Mouse (Mus musculus) kidney, postnatal 10 days (tissue): ENCODE data around the gene Pogk.

Source experiments
- DNase-seq: peaks from one replicate; pipeline ENCODE4 v3.0.0; 2021; ENCODE audit warnings: mixed read lengths

Gene Pogk

DNA sequence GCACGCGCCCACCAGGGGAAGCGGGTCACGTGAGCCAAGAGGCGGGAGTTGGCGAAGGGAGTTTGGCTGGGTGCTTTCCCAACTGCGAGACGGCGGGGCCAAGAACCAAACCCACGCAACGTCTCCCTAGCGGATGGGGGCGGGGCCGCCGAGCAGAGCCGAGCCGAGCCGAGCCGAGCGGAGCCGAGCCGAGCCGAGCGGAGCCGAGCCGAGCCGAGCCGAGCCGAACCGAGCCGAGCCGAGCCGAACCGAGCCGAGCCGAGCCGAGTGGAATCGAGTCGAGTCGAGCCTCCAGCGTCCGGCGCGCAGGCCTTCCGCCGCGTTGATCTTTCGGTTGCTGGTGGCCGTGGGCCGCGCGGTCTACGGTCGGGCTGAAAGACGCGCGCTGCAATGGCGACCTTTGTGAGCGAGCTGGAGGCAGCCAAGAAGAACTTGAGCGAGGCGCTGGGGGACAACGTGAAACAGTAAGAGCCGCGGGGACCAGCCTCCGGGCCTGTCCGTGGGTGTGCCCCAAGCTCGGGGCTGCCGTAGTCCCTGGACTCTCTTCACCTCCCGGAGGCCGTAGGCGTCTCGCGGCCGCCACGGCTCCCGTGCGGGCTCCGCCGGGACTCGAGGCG lies 30.5 kb downstream of the Pogk start, which contains the start of gene Tada1:
Gene Tada1, plus strand, starts transcription at position 85 of the 617 bp plus-strand sequence.
- DNase-seq = peak; percentile 95

- DNase-seq = no peak
These were observed 31.1 kb downstream of the Pogk start for GRCm38 (mm10) chr1:166378431-166379012.

DNA sequence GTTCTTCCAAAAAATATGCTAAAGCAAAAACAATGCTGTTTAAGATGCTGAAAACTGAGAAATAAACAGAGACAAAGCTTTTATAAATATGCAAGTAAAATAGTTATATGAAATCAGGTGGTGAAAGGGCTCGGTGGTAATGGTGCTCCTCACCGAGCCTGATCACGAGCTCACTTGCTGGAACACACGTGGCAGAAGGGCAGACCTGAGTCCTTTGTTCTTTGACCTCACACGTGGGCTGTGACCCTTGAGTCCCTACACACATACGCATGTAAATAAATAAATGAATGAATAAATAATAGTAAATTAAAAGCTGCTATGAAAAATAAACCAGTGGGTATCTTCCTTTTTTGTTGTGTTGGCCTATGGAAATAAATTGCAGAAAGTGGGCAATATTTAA lies 32.5 kb downstream of the Pogk start:
- DNase-seq = no peak

GRCm38 (mm10) chr1:166363122-166363521 lies 46.5 kb downstream of the Pogk start:
- DNase-seq = no peak

GRCm38 (mm10) chr1:166362659-166363058 lies 47.0 kb downstream of the Pogk start:
- no peak for DNase-seq

DNA sequence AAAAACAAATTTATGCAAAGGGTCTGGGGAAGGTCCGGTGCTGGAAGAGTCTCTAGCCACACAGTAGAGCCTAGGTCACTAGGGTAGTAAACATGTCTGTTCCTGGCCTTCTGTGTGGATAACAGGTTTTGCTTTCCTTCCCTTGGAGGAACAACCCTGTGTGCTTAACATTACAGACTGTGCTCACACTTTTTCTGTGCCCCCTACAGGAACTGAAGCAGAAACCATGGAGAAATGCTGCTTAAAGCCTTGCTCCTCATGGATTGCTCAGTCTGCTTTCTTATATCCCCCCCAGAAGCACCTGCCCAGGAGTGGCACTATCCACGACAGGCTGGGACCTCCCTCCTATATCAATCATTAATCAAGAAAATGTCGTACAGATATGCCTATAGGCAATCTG lies 47.8 kb downstream of the Pogk start:
- no peak for DNase-seq

- DNase-seq = no peak
These were observed 48.8 kb downstream of the Pogk start for GRCm38 (mm10) chr1:166360896-166361295.

- DNase-seq = peak; percentile 93
These were observed 49.4 kb downstream of the Pogk start for GRCm38 (mm10) chr1:166360157-166360855.

DNA sequence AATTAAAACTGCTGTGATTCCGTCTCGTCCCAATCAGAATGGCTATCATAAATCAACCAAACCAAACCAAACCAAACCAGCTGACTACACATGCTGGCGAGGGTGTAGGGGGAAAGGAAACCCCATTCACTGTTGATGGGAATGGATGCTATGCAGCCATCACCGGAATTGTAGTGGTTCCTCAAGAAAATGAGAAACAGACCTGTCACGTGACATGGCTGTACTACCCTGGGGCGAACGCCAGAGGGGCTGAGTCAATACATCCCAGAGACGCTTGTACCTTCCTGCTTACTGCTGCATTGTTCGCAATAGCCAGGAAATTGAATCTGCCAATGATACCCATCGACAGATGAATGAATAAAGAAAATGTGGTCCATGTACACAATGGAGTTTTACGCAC lies 59.9 kb downstream of the Pogk start:
- DNase-seq = no peak

DNA sequence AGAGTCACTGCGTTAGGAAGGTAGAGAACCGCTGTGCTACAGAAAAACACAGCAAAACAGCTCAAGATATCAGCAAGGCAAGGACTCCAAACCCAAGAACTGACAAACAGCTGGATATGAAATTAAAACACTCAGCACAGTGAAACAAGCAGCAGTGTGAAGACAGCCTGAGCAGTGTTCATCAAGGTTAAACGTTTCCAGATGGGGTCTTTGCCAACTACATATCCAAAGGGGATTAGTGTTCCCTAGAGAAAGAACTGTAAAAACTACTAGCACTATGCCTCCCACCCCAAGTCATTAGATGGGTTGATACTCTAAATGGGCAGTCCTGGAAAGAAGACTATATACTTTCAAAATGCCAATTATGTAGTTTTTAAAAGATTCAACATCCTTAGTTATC lies 60.3 kb downstream of the Pogk start:
- DNase-seq = no peak

- no peak for DNase-seq
These were observed 62.8 kb downstream of the Pogk start for GRCm38 (mm10) chr1:166346906-166347305.

- no peak for DNase-seq
These were observed 64.1 kb downstream of the Pogk start for GRCm38 (mm10) chr1:166345602-166346001.

DNA sequence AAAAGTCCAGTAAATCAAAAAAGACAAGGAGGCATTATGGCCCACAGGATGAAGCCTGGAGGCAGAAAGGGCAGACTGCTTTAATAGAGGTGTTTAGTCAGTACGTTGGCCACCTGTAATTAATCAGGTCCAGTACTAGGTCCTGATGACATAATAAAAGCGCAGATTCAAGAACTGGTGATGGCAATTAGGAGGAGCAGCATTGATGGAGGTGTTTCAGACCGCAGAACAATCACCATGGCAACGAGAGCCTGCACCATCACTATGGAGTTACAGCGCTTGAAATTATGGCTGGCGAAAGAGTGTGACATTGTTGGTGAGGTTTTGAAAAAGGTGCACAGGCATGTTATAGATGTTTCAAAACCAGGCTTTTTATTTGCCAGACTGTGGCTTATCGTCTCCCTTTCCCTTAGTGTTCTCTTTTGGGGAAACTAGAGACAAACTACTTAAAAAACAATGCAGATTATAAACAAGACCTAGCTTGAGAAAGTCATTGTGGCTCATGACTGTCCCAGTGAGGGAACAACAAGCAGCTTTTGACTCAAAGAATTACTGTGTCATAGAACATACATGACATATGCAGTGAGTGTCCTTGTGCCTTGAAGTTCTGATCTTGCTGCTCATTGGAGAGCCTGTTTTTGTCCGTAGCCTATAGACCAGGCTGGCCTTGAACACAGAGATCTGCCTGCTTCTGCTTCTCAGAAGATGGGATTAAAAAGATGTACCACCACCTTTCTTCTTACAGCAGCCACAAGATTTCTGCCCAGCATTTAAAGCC lies 65.2 kb downstream of the Pogk start:
- DNase-seq = no peak

DNA sequence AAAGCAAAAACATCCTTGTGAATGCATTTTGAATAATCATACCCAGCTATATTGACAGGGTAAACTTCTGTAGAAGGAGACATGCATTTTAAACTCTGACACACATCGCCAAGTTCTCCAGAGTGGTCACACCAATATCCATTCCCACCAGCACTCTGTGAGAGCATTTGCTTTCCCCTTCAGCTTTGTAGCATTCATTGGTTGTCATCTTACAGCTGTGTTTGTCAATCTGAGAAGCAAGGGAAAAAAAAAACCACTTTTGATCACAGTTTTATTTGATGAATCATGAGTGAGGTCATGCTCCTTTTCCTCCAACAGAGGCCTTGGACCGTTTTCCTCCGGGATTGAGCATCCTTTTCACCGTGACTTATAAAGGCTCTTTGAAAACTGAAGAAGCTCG lies 66.1 kb downstream of the Pogk start:
- no peak for DNase-seq

DNA sequence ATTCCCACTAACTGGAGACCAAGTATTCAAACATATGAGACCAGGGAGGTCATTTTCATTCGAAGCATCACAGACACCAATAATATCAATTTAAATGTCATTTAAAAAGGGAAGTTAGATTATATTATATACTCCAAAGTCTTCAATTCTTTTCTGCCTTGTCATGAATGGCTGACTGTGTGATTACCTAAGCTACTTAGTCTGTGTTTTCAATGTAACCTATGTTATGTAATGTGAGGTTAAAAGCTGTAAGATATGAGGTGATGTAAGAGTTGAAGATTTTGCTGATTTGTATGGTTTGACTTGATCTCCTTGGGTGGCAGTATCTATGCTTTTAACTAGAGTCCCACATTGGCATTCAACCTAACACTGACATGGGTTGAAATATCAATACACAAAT lies 67.1 kb downstream of the Pogk start:
- DNase-seq = no peak

DNA sequence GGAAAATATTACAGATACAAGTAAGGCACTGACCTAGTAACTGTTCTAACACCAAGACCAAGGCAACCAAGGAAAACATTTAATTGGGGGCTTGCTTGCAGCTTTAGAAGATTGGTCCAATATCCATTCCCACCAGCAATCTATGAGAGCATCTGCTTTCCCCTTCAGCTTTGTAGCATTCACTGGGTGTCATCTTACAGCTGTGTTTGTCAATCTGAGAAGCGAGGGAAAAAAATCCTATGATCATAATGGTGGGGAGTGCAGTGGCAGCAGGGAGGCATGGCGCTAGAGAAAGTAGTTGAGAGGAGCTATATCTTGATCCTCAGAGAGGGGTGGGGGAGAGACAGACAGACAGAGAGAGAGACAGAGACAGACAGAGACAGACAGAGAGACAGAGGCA lies 67.6 kb downstream of the Pogk start:
- DNase-seq = no peak

- DNase-seq = no peak
These were observed 70.6 kb downstream of the Pogk start for GRCm38 (mm10) chr1:166339110-166339509.
